Mouse (Mus musculus) erythroblast, embryonic 14.5 days (primary cell): ENCODE measurements around the gene Trim46.

Source experiments
- GATA1 ChIP-seq: IDR thresholded peaks from 2 replicates; pipeline ENCODE4 v1.6.1; 2012; ENCODE audit warnings: low read length, inconsistent platforms, mixed read lengths
- TAL1 ChIP-seq: IDR thresholded peaks from 3 replicates; pipeline ENCODE4 v1.6.1; 2012; ENCODE audit warnings: low read length, inconsistent platforms, mixed read lengths

- no peak for TF ChIP-seq GATA1
- TF ChIP-seq TAL1 = no peak
Observed at GRCm38 (mm10) chr3:89279153-89279890, 33.2 kb upstream of the Trim46 start.
